Mouse (Mus musculus) midbrain, postnatal 0 days (tissue): Measurements from ENCODE around the gene Vegfb. TPM values are rescaled to one million over a fixed set of nuclear protein-coding genes. Genes with fewer than 3 reads are reported as not detected.

Experiments
- ATAC-seq: fragments of 200-750 bp; cut with Nextera tagmentation; 2 replicates; pipeline ENCODE4 v1.8.0; 2017; ENCODE audit warnings: moderate number of reproducible peaks, mild to moderate bottlenecking, moderate TSS enrichment, moderate library complexity; ENCODE audit not compliant: low FRiP score
- DNase-seq: peaks from one replicate; pipeline ENCODE4 v3.0.0-alpha.2; 2015; ENCODE audit warnings: low spot score
- H3K27ac ChIP-seq: fragments of 300-500 bp; sonication (generic); 2 replicates; pipeline ENCODE4 v1.5.1; 2014; ENCODE audit warnings: low read depth, mild to moderate bottlenecking, low read length, mixed read lengths
- H3K27me3 ChIP-seq: fragments of 300-500 bp; sonication (generic); 2 replicates; pipeline ENCODE4 v1.6.1; 2014; ENCODE audit warnings: low read length, control low read depth, mixed read lengths; ENCODE audit not compliant: insufficient read depth
- H3K36me3 ChIP-seq: fragments of 300-500 bp; sonication (generic); 2 replicates; pipeline ENCODE4 v1.6.1; 2014; ENCODE audit warnings: low read length, control low read depth, mixed read lengths; ENCODE audit not compliant: insufficient read depth
- H3K4me1 ChIP-seq: fragments of 300-500 bp; sonication (generic); 2 replicates; pipeline ENCODE4 v1.6.1; 2014; ENCODE audit warnings: mild to moderate bottlenecking, control low read depth, antibody characterized with exemption, low read length, mixed read lengths; ENCODE audit not compliant: insufficient read depth
- H3K4me2 ChIP-seq: fragments of 300-500 bp; sonication (generic); 2 replicates; pipeline ENCODE4 v1.6.1; 2014; ENCODE audit warnings: low read depth, mild to moderate bottlenecking, low read length, mixed read lengths; ENCODE audit not compliant: poor library complexity, severe bottlenecking
- H3K4me3 ChIP-seq: fragments of 300-500 bp; sonication (generic); 2 replicates; pipeline ENCODE4 v1.5.1; 2014; ENCODE audit warnings: low read depth, mild to moderate bottlenecking, low read length, moderate library complexity
- H3K9ac ChIP-seq: fragments of 300-500 bp; sonication (generic); replicated peaks from 2 replicates; pipeline ENCODE4 v1.6.1; 2014; ENCODE audit warnings: mild to moderate bottlenecking, low read length, moderate library complexity, mixed read lengths; ENCODE audit not compliant: poor library complexity, severe bottlenecking
- H3K9me3 ChIP-seq: fragments of 300-500 bp; sonication (generic); 2 replicates; pipeline ENCODE4 v1.6.1; 2016; ENCODE audit warnings: low read length, control low read depth
- CTCF ChIP-seq: IDR thresholded peaks from 2 replicates; pipeline ENCODE4 v1.5.1; 2016; ENCODE audit warnings: antibody characterized with exemption, mild to moderate bottlenecking
- WGBS: fragments of 180-500 bp; shearing (Covaris S2); extraction: QIAGEN DNeasy Blood & Tissue Kit; methylation state at CpG from one replicate; pipeline ENCODE4 v1.1.7; 2014; 5-methylcytosine and 5-hydroxymethylcytosine counted together
- polyA plus RNA-seq: library from polyadenylated mRNA; unstranded; fragments of >200 nt; fragmentation: Nextera tagmentation; extraction: Ambion mirVana; gene quantifications from 2 replicates; pipeline ENCODE4 v1.2.1, GENCODE M21; 2015
- total RNA-seq: library from RNA; depleted of rRNA; stranded (reverse); fragments of >200 nt; gene quantifications from 2 replicates; pipeline ENCODE4 v1.2.3, GENCODE M21; 2014

Gene Vegfb
- total and polyA plus RNA-seq, 2 experiments from 2014 or later, result 44.4 to 77.7 TPM

DNA sequence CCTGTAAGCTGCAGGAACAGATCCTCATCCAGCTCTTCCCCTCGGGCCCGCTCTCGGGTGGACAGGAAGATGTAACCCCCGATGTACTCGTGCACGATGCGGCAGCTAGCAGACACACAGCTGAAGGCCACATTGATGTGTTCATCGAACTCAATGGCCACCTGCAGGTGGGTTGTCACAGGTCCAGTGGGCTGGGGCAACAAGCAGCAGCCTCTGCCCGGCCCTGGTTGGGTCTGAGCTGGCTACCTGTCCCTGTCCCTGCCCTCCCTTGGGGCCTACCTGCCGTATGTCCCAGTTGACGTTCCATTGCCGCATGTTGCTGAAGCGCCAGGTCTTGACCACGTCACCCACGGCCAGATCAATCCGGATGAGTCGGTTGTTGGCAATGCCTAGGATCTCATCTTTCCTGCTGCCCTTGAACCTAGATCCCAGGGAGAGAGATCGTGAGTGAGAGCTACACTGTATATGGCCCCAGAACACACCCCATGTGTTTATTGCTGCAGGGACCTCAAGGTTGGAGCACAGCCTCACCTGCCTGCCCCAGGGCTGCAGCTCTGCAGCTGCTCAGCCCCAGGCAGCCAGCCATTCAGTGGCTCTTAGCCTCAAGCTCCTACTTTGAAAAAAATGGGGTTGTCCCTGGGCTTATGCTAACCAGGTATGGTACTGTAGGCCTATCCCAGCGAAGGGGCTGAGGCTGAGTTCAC, 12.1 kb upstream of the Vegfb start:
- 94% methylated on average over 19 of the region's 19 CpGs for WGBS
- ATAC-seq, result no peak
- Histone ChIP-seq H3K9ac (no peak overlapping the region), H3K36me3 (peaks cover 7% of the 10 kb centered on the region), H3K27ac (no peak overlapping the region), H3K4me3 (no peak overlapping the region), H3K4me2 (no peak overlapping the region), H3K4me1 (peaks cover 15% of the 10 kb centered on the region; the same call in 1 of the 2 replicates), H3K9me3 (no peaks in the 10 kb centered on the region), H3K27me3 (no peaks in the 10 kb centered on the region)
- no peak for DNase-seq
- TF ChIP-seq CTCF, result no peak

DNA sequence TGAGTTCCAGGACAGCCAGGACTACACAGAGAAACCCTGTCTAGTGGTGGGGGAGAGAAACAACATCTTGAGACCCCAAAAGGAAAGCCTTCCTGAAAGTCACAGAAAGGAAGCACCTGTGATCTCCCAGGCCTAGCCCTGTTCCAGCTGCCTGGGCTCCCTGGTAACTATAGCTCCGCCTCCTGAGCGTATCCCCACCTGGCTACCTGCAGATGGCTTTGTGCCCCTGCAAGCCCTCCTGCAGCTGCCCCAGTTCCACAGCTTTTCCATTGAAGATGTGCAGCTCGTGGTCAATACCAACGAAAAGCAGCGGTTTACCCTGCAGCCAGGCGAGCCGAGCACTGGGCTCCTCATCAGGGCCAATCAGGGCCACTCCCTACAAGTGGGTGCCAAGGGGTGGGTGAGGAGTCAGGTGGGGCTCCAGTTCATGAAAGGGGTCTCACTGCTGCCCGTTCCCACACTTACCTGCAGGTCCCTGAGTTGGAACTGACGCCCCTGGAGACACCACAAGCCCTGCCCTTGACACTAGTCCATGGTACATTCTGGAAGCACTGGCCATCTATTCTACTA, 10.4 kb upstream of the Vegfb start:
- no peak for TF ChIP-seq CTCF
- peaks cover 20% of the 10 kb centered on the region; the same call in 1 of the 2 replicates for H3K4me1 ChIP-seq
- no peak overlapping the region for H3K4me2 ChIP-seq
- H3K9ac ChIP-seq, result no peak overlapping the region
- H3K9me3 ChIP-seq, result no peaks in the 10 kb centered on the region
- H3K4me3 ChIP-seq, result no peak overlapping the region
- no peak overlapping the region for H3K27ac ChIP-seq
- H3K27me3 ChIP-seq, result no peaks in the 10 kb centered on the region
- peaks cover 7% of the 10 kb centered on the region for H3K36me3 ChIP-seq
- ATAC-seq, result no peak
- no peak for DNase-seq
- WGBS, result 84% methylated on average over 9 of the region's 9 CpGs

DNA sequence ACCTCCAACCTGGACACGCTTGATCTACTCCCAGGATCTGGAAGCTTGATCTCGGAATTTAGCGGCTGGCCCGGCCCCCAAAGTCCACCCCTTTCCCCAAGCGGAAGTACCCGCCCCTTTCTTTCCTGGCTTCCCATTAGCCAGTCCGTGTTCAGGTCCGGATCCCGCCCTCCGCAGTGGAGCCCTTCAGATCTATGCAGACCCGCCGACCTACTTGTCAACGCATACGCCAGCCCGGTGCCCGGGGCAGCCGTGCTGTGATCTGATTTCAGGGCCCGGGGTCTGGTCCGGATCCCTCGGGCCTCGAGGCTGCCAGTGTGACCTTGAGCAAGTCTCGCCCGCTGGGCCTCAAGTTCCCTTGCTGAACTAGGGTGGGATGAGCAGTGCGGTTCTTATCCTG, 8.6 kb upstream of the Vegfb start, which contains the start of the genes Nudt22 and Trpt1:
Gene Nudt22 (minus strand): TSS at position 112 of the 400 bp plus-strand sequence.
Gene Trpt1 (plus strand): TSS at position 126 of the 400 bp plus-strand sequence.
- peak; percentile 54 for ATAC-seq
- Histone ChIP-seq H3K4me2 (peak within 1 kb of the TSS; percentile 87), H3K27ac (peak within 1 kb of the TSS; percentile 57), H3K27me3 (no peaks in the 10 kb centered on the region), H3K9me3 (no peaks in the 10 kb centered on the region), H3K4me1 (peaks cover 21% of the 10 kb centered on the region; the same call in 1 of the 2 replicates), H3K4me3 (peak within 1 kb of the TSS; percentile 62), H3K9ac (peak within 1 kb of the TSS; percentile 62), H3K36me3 (peaks cover 7% of the 10 kb centered on the region)
- no peak for TF ChIP-seq CTCF
- DNase-seq, result peak; percentile 88
- 1% methylated on average over 21 of the region's 24 CpGs for WGBS

DNA sequence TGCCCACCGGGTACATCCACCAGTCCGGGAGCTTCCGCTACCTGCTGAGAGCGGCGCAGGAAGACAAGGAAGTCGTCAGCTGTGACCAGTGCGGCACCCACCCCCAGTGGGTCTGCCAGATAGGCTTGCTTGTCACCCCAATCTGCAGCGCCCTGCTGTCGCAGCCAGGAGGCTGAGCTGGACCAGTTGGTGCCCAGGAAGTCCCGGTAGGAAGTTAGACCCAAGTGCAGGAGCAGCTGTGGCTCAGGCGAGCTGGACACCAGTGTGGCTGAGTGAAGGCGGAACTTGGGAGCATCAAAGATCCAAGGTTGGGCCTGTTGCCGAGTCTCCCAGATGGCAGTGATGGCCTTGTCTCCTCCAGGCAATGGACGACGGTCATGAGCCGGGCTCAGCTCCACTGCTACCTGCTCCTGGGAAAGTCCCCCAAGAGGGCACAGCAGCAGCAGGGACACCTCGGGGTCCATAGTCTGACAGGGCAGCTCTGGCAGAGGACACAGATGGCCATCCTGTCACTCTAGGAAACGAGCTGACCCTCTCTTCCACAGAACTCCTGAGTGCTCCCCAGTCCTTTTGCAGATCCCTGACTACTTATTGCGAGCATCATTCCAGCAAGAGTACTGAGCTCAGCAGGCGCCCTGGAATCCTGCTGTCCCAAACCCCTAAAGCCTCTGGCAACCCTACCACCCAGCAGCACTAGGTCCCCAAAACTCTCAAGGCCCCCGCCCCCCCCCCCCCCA, 8.0 kb upstream of the Vegfb start:
- Histone ChIP-seq H3K9ac (peak overlapping the region; percentile 62), H3K27ac (no peak overlapping the region), H3K9me3 (no peaks in the 10 kb centered on the region), H3K36me3 (peaks cover 7% of the 10 kb centered on the region), H3K4me3 (peak overlapping the region; percentile 62), H3K4me1 (peaks cover 21% of the 10 kb centered on the region; the same call in 1 of the 2 replicates), H3K27me3 (no peaks in the 10 kb centered on the region), H3K4me2 (peak overlapping the region; percentile 87)
- no peak for TF ChIP-seq CTCF
- ATAC-seq (no peak), DNase-seq (no peak)
- 48% methylated on average over 20 of the region's 21 CpGs for WGBS

DNA sequence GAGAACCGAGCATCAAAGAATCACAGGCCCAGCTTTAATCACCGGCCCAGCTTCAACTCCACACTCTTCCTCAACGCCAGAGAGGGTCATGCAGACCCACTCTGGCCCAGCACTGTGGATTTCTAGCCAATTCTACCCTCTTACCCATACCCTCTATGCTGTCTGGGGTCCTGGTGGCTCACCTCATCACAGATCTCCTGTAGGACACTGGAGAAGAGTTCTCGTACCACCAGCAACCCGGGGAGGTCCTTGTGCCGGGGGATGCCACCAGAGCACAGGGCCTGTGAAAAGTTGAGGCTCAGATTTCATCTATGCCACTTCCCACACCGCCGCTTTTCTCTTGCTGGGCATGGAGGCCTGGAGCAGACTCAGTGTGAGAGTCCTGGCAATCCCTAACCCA, 7.0 kb upstream of the Vegfb start:
- H3K9me3 ChIP-seq, result no peaks in the 10 kb centered on the region
- H3K4me3 ChIP-seq, result no peak overlapping the region
- peaks cover 7% of the 10 kb centered on the region for H3K36me3 ChIP-seq
- no peak for TF ChIP-seq CTCF
- no peak for ATAC-seq
- no peaks in the 10 kb centered on the region for H3K27me3 ChIP-seq
- no peak overlapping the region for H3K9ac ChIP-seq
- H3K27ac ChIP-seq, result no peak overlapping the region
- H3K4me1 ChIP-seq, result peaks cover 21% of the 10 kb centered on the region; the same call in 1 of the 2 replicates
- WGBS, result 86% methylated on average over 8 of the region's 8 CpGs
- no peak for DNase-seq
- no peak overlapping the region for H3K4me2 ChIP-seq

DNA sequence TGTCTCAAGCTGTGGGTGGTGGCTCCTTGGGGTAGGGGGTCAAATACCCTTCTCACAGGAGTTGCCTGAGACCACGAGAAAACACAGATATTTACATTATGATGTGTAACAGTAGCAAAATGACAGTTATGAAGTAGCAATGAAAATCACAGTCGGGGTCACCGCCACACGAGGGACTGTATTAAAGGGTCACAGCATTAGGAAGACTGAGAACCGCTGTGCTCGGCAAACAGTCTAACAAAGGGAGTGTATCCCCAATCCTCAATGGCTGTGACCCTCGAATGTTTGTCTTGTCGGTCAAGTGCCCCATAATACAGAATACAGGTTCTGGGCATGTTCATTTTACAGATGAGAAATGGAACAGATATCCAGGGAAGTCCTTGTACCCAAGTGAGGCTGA, 6.6 kb upstream of the Vegfb start:
- Histone ChIP-seq H3K4me2 (no peak overlapping the region), H3K9ac (no peak overlapping the region), H3K27me3 (no peaks in the 10 kb centered on the region), H3K9me3 (no peaks in the 10 kb centered on the region), H3K27ac (no peak overlapping the region), H3K36me3 (peaks cover 2% of the 10 kb centered on the region), H3K4me1 (peaks cover 21% of the 10 kb centered on the region; the same call in 1 of the 2 replicates), H3K4me3 (no peak overlapping the region)
- no peak for TF ChIP-seq CTCF
- WGBS, result 87% methylated on average over 8 of the region's 8 CpGs
- no peak for ATAC-seq
- no peak for DNase-seq
